Mouse (Mus musculus): ENCODE measurements around the gene Ssbp4. TPM values are rescaled to one million over a fixed set of nuclear protein-coding genes. Genes with fewer than 3 reads are reported as not detected.
A peak's percentile ranks its signal among the peaks of the same experiment; 100 is the strongest.

Gene Ssbp4
- polyA plus RNA-seq (2015; fragmentation: Nextera tagmentation; extraction: Ambion mirVana), result 54.2 and 62.4 TPM in 2 replicates

DNA sequence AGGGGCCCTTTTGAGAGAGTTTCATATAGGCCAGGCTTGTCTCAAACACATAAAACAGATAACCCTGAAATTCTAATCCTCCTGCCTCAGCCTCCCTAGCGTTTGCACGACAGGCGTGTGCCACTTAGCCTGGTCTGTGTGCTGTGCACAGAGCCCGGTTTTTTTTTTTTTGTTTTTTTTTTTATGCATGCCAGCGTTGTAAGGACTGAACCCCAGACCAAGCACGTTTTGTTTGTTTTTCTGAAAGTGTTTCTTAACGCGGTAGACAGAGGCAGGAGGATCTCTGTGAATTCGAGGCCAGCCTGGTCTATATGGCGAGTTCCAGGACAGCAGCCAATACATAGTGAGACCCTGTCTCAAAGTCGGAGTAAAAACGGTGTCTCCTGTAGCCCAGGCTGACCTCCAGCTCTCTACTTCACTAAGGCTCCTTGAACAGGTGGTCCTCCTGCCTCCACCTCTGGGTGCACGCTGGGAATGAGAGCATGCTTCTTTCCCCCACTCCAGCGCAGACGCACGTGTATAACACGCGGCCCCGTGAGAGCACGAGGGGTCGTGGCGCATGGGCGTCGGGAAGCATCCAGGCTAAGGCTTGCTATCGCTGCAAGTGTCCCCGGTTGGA lies at the start of gene Ssbp4:
Ssbp4 (minus strand) TSS at position 124 of the 619 bp plus-strand sequence.
- H3K9ac ChIP-seq, result peak within 1 kb of the TSS; percentile 94
- peak within 1 kb of the TSS; percentile 93 for H3K4me2 ChIP-seq
- peak within 1 kb of the TSS; percentile 91 for H3K27ac ChIP-seq
- H3K4me3 ChIP-seq (replicated peaks), result peak within 1 kb of the TSS; percentile 81
- no peaks in the 10 kb centered on the region for H3K9me3 ChIP-seq (replicated peaks)
- peaks cover 5% of the 10 kb centered on the region; the same call in 1 of the 2 replicates for H3K27me3 ChIP-seq
- DNase-seq, result no peak
- peaks cover 87% of the 10 kb centered on the region for H3K4me1 ChIP-seq (replicated peaks)
- H3K36me3 ChIP-seq, result no peaks in the 10 kb centered on the region
- ATAC-seq (ENCODE audit: low read depth), result no peak
- 1% methylated on average over 26 of the region's 26 CpGs for WGBS (ENCODE audit: insufficient replicate concordance)

DNA sequence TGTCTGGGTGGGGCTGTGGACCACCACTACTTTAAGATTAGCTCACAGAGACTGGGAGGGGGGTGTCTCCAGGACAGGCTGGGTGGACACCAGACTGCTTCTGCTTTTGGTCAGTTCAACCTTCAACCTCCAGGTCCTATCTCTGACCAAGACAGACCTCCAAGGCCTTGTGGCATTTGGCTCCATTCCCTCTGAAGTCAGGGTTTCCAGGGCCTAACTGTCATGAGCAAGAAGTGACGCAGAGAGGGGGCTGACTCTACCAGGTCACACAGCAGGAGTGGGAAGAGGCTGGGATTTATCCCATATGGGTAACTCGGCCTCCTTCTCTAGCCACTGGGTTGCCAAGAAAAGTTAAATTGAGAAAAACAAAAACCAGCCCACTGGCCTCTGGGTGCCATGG lies 49.1 kb upstream of the Ssbp4 start:
- no peak overlapping the region for H3K27ac ChIP-seq
- H3K9me3 ChIP-seq (replicated peaks), result no peaks in the 10 kb centered on the region
- H3K4me1 ChIP-seq (replicated peaks), result peaks cover 50% of the 10 kb centered on the region
- H3K4me2 ChIP-seq, result peak overlapping the region; percentile 89
- peak overlapping the region; percentile 13; the same call in 1 of the 2 replicates for H3K9ac ChIP-seq
- DNase-seq (no peak), ATAC-seq (ENCODE audit: low read depth) (no peak)
- peaks cover 35% of the 10 kb centered on the region for H3K36me3 ChIP-seq
- WGBS (ENCODE audit: insufficient replicate concordance), result 90% methylated on average over 2 of the region's 2 CpGs
- H3K27me3 ChIP-seq, result no peaks in the 10 kb centered on the region
- H3K4me3 ChIP-seq (replicated peaks), result no peak overlapping the region

DNA sequence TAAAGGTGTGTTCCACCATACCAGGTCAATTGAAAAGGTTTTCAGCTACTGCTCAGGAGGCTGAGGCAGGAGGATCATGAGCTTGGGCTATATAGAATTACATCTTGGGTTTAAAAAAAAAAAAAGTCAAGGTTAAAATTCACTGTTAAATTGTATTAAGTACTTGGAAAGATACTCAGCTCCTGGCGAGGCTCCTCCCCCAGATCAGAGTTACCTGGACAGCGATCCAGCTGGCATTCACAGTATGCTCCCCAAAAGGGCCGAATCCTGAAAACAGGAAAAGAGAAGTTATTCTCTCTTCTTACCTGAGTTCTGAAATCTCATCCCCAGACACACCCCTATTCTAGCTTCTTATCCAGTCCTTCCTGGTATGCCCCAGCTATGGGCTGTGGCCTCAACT lies 48.5 kb upstream of the Ssbp4 start:
- H3K36me3 ChIP-seq, result peaks cover 39% of the 10 kb centered on the region
- H3K27ac ChIP-seq, result no peak overlapping the region
- H3K4me2 ChIP-seq, result no peak overlapping the region
- H3K9me3 ChIP-seq (replicated peaks), result no peaks in the 10 kb centered on the region
- 0 out of 2 replicates have a peak overlapping the region, but pooled peaks have one; percentile 13 for H3K9ac ChIP-seq
- no peaks in the 10 kb centered on the region for H3K27me3 ChIP-seq
- 84% methylated on average over 3 of the region's 3 CpGs for WGBS (ENCODE audit: insufficient replicate concordance)
- DNase-seq (no peak), ATAC-seq (ENCODE audit: low read depth) (no peak)
- H3K4me1 ChIP-seq (replicated peaks), result peaks cover 50% of the 10 kb centered on the region
- no peak overlapping the region for H3K4me3 ChIP-seq (replicated peaks)

DNA sequence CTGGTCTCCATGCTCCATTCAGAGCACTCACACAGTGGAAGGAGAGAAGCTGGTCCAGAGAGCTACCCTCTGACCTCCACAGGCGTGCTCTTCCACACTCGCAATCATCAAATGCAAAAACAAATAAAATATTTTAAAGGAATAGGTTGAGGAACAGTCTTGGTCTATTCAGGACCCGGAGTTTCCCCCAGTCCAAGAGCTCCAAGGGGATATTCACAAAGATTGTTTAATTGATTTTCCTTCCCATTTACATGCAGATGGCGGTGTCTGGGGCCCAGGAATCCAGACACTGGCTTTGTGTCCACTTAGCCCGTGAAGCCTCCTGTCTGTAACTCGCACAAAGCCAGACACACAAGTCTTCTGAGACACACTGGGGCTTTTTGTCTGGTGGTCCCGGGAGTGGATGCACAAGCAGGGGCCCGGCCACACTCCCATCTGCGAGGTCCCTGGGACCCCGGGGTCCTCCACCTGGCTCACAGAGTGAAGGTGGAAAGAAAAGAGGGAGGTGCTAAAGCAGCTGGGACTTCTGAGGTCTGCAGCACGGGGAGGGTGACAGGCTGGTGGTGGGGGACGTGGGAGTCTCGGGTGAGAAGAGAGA lies 47.6 kb upstream of the Ssbp4 start:
- no peaks in the 10 kb centered on the region for H3K27me3 ChIP-seq
- peaks cover 46% of the 10 kb centered on the region for H3K36me3 ChIP-seq
- DNase-seq (no peak), ATAC-seq (ENCODE audit: low read depth) (no peak)
- no peak overlapping the region for H3K9ac ChIP-seq
- WGBS (ENCODE audit: insufficient replicate concordance), result 77% methylated on average over 13 of the region's 13 CpGs
- peaks cover 45% of the 10 kb centered on the region for H3K4me1 ChIP-seq (replicated peaks)
- H3K27ac ChIP-seq, result no peak overlapping the region; the same call in 1 of the 2 replicates
- H3K4me2 ChIP-seq, result no peak overlapping the region
- no peaks in the 10 kb centered on the region for H3K9me3 ChIP-seq (replicated peaks)
- no peak overlapping the region for H3K4me3 ChIP-seq (replicated peaks)

DNA sequence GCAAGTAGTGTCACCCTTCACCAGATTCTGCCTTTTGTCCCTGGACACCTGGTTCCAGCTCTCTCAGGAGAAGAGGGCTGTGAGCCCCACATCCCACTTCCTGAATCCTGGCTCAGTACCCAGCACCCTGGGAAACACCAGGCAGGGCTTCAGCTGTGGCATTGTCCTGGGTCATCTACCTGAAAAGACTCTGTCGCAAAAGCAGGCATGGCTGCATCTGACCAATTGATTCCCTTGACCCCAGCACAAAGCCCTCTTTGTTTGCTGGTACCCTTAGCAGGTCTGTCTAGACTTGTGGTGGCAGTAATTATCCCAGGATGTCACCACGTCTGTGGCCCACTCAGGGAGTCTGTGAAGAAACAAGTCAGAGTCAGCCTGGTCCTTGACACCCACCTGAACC lies 46.8 kb upstream of the Ssbp4 start:
- H3K36me3 ChIP-seq, result peaks cover 52% of the 10 kb centered on the region
- H3K4me1 ChIP-seq (replicated peaks), result peaks cover 37% of the 10 kb centered on the region
- no peak for DNase-seq
- no peak overlapping the region for H3K27ac ChIP-seq
- no peaks in the 10 kb centered on the region for H3K9me3 ChIP-seq (replicated peaks)
- WGBS (ENCODE audit: insufficient replicate concordance), result 62% methylated on average over 2 of the region's 2 CpGs
- H3K9ac ChIP-seq, result no peak overlapping the region
- H3K27me3 ChIP-seq, result no peaks in the 10 kb centered on the region
- H3K4me2 ChIP-seq, result no peak overlapping the region
- ATAC-seq (ENCODE audit: low read depth), result no peak
- H3K4me3 ChIP-seq (replicated peaks), result no peak overlapping the region

DNA sequence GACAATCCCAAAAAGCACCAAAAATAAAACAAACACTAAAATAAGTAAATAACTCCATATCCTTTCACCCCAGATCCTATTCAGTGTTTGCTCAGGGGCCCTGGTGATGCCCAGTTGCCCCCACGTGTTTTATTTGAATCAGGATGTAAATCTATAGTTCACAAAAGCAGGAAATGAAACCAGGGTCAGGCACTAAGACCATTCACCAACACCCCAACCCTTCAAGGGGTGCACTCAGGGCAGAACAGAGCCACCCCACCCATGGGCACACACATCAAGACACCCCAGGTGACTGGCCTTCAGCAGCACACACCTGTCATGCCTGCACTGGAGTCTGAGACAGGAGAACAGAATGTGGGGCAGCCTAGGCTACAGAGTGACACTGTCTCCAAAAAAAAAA lies 45.4 kb upstream of the Ssbp4 start:
- H3K4me1 ChIP-seq (replicated peaks), result peaks cover 37% of the 10 kb centered on the region
- H3K36me3 ChIP-seq, result peaks cover 59% of the 10 kb centered on the region
- no peaks in the 10 kb centered on the region for H3K9me3 ChIP-seq (replicated peaks)
- no peak overlapping the region for H3K9ac ChIP-seq
- no peak overlapping the region for H3K27ac ChIP-seq
- no peaks in the 10 kb centered on the region for H3K27me3 ChIP-seq
- H3K4me3 ChIP-seq (replicated peaks), result no peak overlapping the region
- DNase-seq, result no peak
- 41% methylated on average over 1 of the region's 1 CpGs for WGBS (ENCODE audit: insufficient replicate concordance)
- H3K4me2 ChIP-seq, result no peak overlapping the region
- no peak for ATAC-seq (ENCODE audit: low read depth)

DNA sequence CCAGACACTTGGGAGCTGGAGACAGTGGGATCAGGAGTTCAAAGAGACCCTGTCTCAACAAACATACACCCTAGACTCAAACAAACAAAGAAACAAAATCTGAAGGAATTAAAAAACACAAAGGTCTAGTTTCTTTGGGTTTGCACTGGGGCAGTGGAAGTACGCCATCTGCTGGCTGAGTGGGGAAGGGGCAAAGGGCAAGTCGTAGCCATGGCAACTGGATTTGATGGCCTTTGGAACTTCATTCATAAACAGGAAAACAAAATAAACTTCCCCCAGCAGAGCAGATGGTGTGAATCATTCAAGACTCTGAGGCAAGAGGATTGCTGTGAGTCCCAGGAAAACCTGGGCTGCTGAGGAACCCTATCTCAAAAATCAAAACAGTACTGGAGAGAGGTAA lies 44.6 kb upstream of the Ssbp4 start:
- WGBS (ENCODE audit: insufficient replicate concordance), result 39% methylated on average over 2 of the region's 2 CpGs
- no peak for DNase-seq
- H3K27ac ChIP-seq, result no peak overlapping the region
- peaks cover 37% of the 10 kb centered on the region for H3K4me1 ChIP-seq (replicated peaks)
- H3K9ac ChIP-seq, result no peak overlapping the region
- no peaks in the 10 kb centered on the region for H3K27me3 ChIP-seq
- no peak for ATAC-seq (ENCODE audit: low read depth)
- H3K4me3 ChIP-seq (replicated peaks), result no peak overlapping the region
- no peak overlapping the region for H3K4me2 ChIP-seq
- H3K36me3 ChIP-seq, result peaks cover 62% of the 10 kb centered on the region
- H3K9me3 ChIP-seq (replicated peaks), result no peaks in the 10 kb centered on the region

DNA sequence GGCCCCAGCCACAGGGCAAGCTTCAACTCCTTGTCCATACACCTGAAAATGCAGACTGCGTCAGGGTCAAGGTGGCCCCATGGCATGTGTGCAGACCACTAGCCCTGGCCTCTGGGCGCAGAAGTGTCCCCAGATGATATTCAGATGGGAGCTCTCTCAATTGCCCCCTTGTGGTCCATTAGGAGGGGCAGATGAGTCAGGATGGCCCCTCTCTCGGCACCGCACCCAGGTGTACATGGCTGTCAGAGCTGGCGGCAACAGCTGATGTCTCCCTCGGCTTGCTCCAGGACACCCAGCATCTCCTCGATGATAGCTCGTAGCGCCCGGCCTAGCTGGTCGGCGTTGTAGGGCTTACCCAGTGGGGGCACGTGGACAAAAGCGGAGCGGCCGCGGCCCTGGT lies 41.7 kb upstream of the Ssbp4 start:
- no peak for ATAC-seq (ENCODE audit: low read depth)
- no peak overlapping the region for H3K9ac ChIP-seq
- 92% methylated on average over 17 of the region's 17 CpGs for WGBS (ENCODE audit: insufficient replicate concordance)
- H3K27ac ChIP-seq, result no peak overlapping the region
- peaks cover 53% of the 10 kb centered on the region for H3K4me1 ChIP-seq (replicated peaks)
- H3K9me3 ChIP-seq (replicated peaks), result no peaks in the 10 kb centered on the region
- H3K27me3 ChIP-seq, result no peaks in the 10 kb centered on the region
- DNase-seq, result no peak
- H3K4me3 ChIP-seq (replicated peaks), result no peak overlapping the region
- peaks cover 41% of the 10 kb centered on the region for H3K36me3 ChIP-seq
- no peak overlapping the region for H3K4me2 ChIP-seq

DNA sequence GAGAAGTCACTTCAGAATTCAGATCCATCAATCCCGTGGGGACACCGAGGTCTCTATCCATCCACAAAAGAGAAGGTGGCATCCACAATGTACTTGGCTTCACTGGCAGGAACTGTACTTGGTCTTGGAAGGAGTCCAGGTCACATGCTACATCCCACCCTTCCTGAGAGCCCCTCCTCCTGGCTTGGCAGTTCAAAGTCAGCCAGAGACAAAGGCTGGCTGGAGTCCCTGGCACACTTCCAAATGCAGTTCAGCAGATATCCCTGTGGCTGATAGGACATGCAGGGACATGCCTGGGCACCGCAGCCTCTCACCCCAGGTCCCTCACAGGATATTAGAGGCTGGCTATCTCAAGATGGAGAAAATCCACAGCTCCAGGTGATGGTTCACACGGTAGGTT lies 40.7 kb upstream of the Ssbp4 start:
- H3K4me3 ChIP-seq (replicated peaks), result no peak overlapping the region
- peaks cover 32% of the 10 kb centered on the region for H3K36me3 ChIP-seq
- no peaks in the 10 kb centered on the region for H3K27me3 ChIP-seq
- peak; percentile 16; the same call in 1 of the 2 replicates for ATAC-seq (ENCODE audit: low read depth)
- H3K27ac ChIP-seq, result peak overlapping the region; percentile 58; the same call in 1 of the 2 replicates
- H3K9me3 ChIP-seq (replicated peaks), result no peaks in the 10 kb centered on the region
- H3K4me1 ChIP-seq (replicated peaks), result peaks cover 51% of the 10 kb centered on the region
- no peak for DNase-seq
- H3K9ac ChIP-seq, result no peak overlapping the region
- no peak overlapping the region for H3K4me2 ChIP-seq
- WGBS (ENCODE audit: insufficient replicate concordance), result 78% methylated on average over 4 of the region's 4 CpGs

DNA sequence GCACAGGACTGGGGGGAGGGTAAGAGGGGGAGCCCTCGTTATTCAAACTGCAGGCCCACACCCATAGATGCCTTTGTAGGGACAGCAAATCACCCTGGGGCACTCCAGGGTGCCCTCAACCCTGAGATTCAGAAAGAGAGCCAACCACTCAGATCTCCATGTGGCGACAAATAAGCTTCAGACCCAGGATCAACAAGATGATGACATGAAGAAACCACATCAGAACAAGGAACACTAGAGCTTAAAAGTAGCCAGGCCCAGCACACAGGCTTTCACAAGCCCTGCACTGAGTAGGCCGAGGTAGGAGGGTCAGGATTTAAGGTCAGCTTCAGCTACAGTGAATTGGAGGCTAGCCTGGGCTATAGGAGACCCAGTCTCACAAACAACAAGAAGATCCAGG lies 40.2 kb upstream of the Ssbp4 start:
- Histone ChIP-seq H3K4me3 (replicated peaks) (no peak overlapping the region), H3K27me3 (no peaks in the 10 kb centered on the region), H3K36me3 (peaks cover 28% of the 10 kb centered on the region), H3K4me1 (replicated peaks) (peaks cover 51% of the 10 kb centered on the region), H3K4me2 (no peak overlapping the region), H3K9me3 (replicated peaks) (no peaks in the 10 kb centered on the region), H3K9ac (no peak overlapping the region), H3K27ac (peak overlapping the region; percentile 58)
- WGBS (ENCODE audit: insufficient replicate concordance), result 67% methylated on average over 3 of the region's 3 CpGs
- ATAC-seq (ENCODE audit: low read depth) (no peak), DNase-seq (no peak)

DNA sequence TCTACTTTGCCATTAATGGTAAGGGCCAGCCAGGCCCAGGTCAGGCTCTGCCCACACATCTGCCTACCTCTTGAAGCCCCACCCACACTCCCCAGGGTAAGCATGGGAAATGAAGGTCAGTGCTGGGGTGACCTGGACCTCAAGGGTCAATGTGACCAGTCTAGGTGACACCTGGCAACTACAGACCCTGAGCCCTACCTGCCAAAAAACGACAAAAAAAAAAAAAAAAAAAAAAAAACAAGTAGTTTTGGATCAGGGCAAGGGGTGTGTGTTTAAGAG lies 39.4 kb upstream of the Ssbp4 start:
- Histone ChIP-seq H3K4me2 (no peak overlapping the region), H3K27me3 (no peaks in the 10 kb centered on the region), H3K9me3 (replicated peaks) (no peaks in the 10 kb centered on the region), H3K27ac (peak overlapping the region; percentile 64; the same call in 1 of the 2 replicates), H3K9ac (0 out of 2 replicates have a peak overlapping the region, but pooled peaks have one; percentile 51), H3K36me3 (peaks cover 28% of the 10 kb centered on the region), H3K4me1 (replicated peaks) (peaks cover 46% of the 10 kb centered on the region), H3K4me3 (replicated peaks) (no peak overlapping the region)
- ATAC-seq (ENCODE audit: low read depth) (peak; percentile 47), DNase-seq (no peak)
- 16% methylated on average over 1 of the region's 1 CpGs for WGBS (ENCODE audit: insufficient replicate concordance)

Measured in liver, embryonic 13.5 days (tissue).